Mouse (Mus musculus) T-helper 2 cell (primary cell): ENCODE measurements around the gene Entpd6.

Experiments
- in situ Hi-C: fragments of 300-600 bp; cut with MboI, MseI; formaldehyde crosslinking; loops from one replicate; pipeline ENCODE4 v1.15.1; 2025; ENCODE audit warnings: high pct_unique_total_duplicates

Entpd6 gene

DNA sequence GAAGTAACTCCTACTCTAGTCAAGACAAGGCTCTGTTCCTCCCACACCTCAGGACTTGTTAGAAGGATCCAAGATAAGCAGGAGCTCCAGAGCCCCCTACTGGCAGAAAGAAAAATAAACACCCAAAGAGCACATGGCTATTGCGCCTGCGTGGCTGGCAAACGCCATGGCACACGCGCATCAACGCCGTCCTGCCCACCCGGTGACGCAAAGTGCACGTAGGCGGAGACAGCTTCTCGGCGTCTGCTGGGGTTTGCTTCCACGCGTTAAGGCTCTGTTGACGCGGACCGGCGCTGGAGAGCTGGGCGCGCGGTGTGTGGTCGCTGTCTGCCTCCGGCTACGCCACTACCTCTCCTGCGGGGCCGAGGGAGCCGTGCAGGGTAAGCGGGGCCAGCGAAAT, at the start of gene Entpd6:
Gene Entpd6 (plus strand): TSS at position 189 of the 400 bp plus-strand sequence.
- in situ Hi-C loops: loop anchor here (5.0 kb wide), 1 partner anchor 72 kb away; no protein-coding TSS in a partner anchor

DNA sequence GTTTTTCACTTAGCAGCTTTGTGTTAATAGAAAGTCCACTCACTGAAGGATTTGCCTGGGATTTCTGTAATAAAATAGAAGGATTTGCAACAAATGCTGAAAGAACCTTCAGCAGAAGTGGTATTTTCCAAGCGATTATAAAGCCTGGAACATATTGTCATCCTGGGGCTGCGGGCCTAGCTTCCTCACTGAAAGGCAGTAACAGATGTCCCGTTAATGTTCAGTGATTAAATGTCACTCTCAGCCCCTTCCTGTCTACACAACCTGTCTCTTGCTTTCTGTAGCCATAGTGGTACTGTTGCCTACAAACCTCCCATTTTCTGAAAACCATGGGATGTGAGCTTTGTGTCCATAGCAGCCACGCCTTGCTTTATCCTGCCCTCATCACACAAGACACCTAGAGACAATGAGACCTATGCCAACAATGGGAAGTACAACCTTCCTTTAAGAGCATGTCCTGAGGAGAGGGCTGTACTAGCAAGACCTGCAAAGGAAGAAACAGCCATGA, 36.6 kb upstream of the Entpd6 start:
- in situ Hi-C loops: no loop called here

GRCm38 (mm10) chr2:150735756-150736576, 12.9 kb upstream of the Entpd6 start:
- in situ Hi-C loops: no loop called here

DNA sequence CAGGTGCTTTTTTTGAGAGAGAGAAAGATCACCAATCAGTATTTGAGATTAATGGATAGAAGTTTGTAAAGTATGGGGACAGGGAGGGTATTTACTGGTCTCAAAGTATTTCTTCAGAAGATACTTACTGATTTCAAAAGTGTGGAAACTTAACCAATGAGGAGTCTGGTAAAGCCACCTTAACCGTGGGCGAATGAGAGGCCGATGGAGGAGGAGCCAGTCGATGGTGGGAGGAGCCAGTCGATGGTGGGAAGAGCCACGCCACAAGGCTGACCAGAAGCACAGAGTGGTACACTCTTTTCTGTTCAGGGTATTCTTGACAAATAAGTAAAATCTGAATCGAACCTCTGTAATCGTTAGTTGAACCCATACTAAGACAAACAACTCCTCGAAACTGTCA, 11.0 kb upstream of the Entpd6 start:
- in situ Hi-C loops: no loop called here

DNA sequence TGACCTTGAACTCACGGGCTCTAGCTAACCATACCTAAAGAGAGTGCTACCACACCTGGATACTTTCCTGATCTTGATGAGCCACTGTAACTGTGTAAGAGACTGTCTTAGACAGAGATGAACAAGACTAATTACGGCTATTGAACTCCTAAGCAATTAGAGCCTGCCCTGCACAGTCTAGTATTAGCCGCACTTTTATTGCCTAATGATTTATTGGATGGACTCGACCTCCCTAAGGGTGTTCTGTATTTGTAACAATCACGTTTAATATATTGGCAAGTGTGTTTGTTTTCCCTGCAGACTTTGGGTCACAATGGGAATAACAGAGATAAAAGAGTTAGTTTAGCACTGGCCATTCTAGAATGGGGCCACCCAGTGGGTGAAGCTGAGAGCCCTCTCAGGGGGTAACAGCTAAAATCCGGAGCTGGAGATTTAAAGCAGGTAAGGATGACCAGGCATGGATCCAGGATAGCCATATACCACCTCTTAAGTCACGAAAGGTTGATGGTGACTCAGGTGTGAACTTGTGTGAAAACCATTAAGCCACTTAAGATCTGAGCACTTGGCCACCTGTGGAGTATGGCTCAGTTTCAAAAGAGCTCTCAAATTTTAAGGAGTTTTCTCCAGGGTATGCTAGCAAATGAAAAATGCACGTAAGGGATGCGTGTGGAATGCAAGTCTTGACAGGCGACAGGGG, 8.5 kb upstream of the Entpd6 start:
- in situ Hi-C loops: no loop called here

- in situ Hi-C loops: no loop called here
These were observed 7.4 kb upstream of the Entpd6 start for GRCm38 (mm10) chr2:150741405-150741804.

DNA sequence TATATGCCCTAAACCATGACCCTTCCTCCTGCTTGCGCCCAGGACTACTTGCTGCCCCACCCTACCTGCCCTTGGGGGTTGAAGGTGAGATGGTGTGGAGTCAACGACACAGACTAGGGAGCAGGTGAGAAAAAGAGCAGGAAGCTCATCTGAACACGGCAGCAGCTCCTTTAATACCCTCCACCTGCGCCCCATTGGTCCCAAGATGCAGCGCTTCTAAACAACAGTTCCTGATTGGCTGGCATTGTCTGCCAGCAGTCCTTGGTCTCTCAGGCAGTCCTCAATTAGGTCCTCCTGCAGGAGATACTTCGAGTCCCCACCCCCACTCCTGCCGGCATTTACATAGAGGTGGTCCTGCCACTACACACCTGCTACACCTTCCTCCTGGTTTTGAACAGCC, 3.8 kb upstream of the Entpd6 start:
- in situ Hi-C loops: loop anchor here (5.0 kb wide), 1 partner anchor 68 kb away; no protein-coding TSS in a partner anchor

DNA sequence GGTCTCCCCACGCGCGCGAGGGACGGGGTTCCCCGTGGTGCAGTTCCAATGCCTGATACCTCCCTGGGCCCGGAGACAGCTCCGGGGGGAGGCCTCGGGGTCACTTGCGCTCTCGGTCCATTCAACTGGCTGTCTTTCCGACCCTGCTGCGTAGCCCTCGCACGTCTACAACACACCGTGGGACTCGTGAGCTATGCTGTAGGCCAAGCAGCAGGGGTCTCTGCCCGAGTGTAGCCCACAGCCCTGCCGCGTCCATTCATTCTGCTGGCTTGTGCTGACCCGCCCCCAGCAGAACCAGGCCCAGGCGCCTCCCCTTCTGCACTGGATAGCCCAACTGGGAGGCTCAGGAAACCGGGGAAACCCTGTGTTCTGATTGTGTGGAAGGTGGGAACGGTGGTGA, 441 bp downstream of the Entpd6 start:
- in situ Hi-C loops: loop anchor here (5.0 kb wide), 1 partner anchor 72 kb away; no protein-coding TSS in a partner anchor

DNA sequence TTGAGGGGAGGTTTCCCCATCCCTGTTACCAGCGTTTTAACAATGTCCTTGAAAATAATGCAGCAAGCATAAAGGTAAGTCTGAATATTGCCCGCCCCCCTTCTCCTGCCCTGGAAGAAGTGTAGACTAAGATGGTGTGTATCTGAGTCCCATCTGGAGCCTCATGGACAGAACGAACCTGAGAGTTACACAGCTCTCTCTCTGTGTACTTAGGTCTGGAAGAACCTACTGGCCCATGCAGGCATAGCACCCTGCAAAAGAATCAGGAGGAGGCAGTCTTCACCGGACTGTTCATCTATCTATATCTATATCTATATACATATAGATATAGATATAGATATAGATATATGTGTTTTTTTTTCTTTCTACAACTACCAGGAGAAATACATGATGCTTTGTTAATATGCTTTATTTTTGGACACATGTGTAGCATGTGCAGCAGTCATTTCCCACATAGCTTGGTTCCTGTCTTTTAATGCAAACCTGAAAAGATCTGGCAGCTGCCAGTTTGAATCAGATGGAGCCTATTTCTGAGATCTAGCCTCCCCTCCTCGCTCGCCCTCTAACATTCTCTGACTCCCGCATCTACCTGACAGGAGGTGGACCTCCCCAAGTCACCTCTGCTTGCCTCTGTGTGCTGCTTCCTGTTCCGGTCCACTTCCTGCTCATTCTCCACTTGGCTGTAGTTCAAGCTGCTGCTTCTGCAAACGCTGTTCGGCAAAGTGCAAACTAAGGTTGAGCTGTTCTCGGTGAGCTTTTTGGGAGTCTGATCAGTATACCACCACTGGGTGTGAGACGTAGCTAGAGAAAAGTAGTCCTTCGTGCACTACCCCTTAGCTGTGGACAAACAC, 1.5 kb downstream of the Entpd6 start:
- in situ Hi-C loops: loop anchor here (5.0 kb wide), 1 partner anchor 37 kb away; the partner anchor contains the start of gene Pygb

DNA sequence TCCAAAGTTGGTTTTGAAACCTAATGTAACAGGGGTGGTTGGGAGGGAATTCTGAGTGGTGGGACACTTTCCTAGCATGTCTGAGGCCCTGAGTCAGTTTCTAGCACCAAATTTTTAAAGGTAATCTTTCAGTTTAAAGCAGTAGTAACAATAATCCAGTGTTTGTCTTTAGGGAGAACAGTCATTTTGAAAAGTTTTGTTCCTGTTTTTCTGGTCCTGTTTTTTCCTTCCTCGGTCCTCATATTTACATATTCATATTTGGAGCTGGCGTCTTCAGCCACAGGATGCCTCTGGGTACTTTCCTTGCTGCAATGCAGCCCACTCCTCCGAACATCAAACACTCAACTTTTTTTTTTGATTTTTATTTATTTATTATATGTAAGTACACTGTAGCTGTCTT, 6.2 kb downstream of the Entpd6 start:
- in situ Hi-C loops: no loop called here

GRCm38 (mm10) chr2:150761476-150761875, 12.6 kb downstream of the Entpd6 start:
- in situ Hi-C loops: no loop called here

- in situ Hi-C loops: no loop called here
These were observed 16.8 kb downstream of the Entpd6 start for GRCm38 (mm10) chr2:150765619-150766018.

DNA sequence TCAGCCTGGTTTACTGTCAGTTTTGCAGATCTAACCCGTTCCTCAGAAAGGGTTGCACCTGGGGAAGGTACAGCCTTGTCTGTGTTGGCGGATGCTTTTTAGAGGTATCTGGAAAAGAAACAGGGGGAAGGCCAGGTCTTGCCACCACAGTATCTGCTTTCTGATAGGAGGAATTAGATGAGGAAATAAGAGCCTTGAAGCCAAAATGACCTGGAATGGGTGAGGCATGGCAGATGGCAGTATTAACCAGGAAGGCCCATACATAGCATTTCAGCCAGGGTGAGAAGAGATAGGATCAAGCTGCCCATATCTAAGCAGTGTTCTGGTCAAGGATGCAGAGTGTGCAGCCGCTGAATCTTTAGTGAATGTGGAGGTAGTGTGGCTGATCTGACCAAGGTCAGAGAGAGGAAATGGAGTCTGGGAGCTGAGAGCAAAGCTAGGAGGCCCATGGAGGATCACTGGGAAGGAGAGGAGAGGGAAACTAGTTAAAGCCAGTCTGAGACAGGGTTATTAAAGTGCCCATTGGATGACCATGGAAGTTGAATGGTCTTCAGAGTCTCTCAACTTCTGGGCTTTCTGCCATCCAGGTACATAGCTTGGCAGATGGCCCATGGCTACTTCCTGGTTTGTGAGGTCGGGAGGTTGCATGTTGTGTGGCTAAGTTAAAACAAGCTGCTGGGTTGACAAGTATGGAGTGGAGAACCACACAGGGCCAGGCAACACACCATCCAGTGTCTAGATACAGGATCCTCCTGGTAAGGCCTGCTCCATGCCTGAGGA, 17.4 kb downstream of the Entpd6 start:
- in situ Hi-C loops: no loop called here

- in situ Hi-C loops: no loop called here
These were observed 19.8 kb downstream of the Entpd6 start for GRCm38 (mm10) chr2:150768678-150769077.

- in situ Hi-C loops: no loop called here
These were observed 21.9 kb downstream of the Entpd6 start for GRCm38 (mm10) chr2:150770747-150771146.

- in situ Hi-C loops: no loop called here
These were observed 22.3 kb downstream of the Entpd6 start for GRCm38 (mm10) chr2:150771169-150771568.

DNA sequence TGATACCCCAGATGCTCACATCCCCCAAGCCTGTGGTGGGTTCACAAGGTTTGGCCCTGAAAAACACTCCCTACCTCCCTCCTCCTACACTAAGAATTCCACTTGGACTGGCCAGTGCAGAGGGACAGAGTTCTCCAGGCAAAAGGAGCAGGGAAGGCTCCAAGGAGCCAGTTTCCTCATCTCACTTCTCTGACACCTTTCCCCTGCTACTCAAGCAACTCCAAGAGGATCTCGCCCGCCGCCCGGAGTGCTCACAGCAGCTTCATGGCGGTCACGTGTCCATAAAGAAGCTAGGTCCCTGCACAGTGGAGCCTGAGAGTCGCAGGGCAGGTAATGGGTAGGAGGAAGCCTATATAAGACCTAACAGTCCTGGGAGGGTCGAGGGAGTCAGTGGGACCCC, 23.2 kb downstream of the Entpd6 start:
- in situ Hi-C loops: no loop called here

DNA sequence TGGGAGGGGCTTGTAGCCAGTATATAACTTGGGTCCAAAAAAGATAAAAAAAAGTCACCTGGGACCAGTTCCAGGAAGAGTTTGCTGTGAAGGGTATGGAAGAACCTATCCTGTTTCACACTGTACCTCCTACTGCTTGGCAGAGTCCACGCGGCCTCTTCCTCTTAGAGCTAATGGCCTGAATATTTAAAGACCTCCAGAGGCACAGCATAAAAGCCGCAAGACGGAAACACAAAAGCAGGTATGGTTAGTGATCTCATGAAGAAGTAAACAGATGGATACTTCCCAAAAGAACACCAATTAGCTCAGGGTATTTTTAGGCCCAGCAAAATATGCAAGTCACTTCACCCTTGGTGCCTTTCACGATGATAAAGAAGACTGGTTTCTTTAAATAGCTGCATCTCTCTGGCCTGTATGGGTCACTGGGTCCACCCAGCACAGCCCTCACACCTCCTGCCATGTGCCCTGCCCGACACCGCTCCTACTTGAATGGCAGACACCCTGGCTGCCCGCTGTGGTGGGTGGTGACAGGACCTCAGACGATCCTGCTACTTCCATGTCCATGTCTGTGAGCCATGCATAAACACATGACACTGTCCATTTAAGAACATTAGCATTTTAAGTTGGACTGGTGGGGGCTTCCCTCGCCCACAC, 23.8 kb downstream of the Entpd6 start:
- in situ Hi-C loops: no loop called here

DNA sequence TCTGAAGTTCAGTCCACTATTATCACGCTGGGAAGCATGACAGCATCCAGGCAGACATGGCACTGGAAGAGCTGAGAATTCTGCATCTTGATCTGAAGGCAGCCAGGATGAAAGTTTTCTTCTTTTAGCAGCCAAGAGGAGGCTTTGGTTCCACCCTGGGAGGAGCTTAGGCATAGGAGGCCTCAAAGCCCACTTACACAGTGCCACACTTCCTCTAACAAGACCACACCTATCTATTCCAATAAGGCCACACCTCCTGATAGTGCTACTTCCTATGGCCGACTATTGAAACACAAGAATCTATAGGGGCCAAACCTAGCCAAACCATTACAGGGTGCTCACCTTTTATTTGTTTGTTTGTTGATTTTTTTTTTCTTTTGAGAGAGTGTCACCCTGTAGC, 34.0 kb downstream of the Entpd6 start:
- in situ Hi-C loops: loop anchor here (25.0 kb wide), 2 partner anchors 470 to 1980 kb away; partner anchors contain the start of genes Cox4i2 and Gm10130
